Mouse (Mus musculus): ENCODE results near the gene Cradd. TPM values are rescaled to one million over a fixed set of nuclear protein-coding genes. Genes with fewer than 3 reads are reported as not detected.

Cradd gene
- polyA plus RNA-seq, 1 experiment from 2014 or later: 11.7 TPM

DNA sequence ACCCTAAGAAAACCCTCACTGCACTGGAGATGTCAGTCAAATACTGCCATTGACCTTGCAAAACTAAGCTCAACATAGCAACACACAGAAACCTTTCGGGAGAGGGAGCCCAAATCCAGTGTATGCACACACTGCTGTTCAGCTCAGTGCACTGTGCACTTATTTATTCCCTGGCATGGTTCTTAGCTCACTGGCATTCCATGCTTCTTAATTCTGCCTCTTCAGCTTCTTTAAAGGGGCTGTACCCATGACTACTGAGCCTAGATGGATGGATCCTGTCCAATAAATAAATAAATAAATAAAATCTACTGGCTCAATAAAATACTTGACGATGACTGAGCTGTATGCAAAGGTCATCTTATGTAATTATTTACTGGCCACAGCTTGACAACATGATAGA, 85.3 kb downstream of the Cradd start:
- Histone ChIP-seq H3K27me3 (replicated peaks; ENCODE audit: control insufficient read depth, insufficient read depth, low read length) (no peaks in the 10 kb centered on the region), H3K4me2 (ENCODE audit: low read length) (no peak overlapping the region), H3K36me3 (ENCODE audit: control insufficient read depth, insufficient read depth, low read length) (no peaks in the 10 kb centered on the region), H3K4me3 (ENCODE audit: low read depth, low read length) (no peak overlapping the region), H3K9me3 (replicated peaks; ENCODE audit: control insufficient read depth, low read length) (no peaks in the 10 kb centered on the region), H3K4me1 (ENCODE audit: control insufficient read depth, insufficient read depth, low read length) (peaks cover 36% of the 10 kb centered on the region), H3K27ac (ENCODE audit: low read depth, low read length) (peak overlapping the region; percentile 17; the same call in 1 of the 2 replicates), H3K9ac (ENCODE audit: low read length) (no peak overlapping the region)
- 48% methylated on average over 2 of the region's 2 CpGs for WGBS
- ATAC-seq (peak; percentile 35; the same call in 1 of the 2 replicates), DNase-seq (ENCODE audit: low spot score) (peak; percentile 54)

DNA sequence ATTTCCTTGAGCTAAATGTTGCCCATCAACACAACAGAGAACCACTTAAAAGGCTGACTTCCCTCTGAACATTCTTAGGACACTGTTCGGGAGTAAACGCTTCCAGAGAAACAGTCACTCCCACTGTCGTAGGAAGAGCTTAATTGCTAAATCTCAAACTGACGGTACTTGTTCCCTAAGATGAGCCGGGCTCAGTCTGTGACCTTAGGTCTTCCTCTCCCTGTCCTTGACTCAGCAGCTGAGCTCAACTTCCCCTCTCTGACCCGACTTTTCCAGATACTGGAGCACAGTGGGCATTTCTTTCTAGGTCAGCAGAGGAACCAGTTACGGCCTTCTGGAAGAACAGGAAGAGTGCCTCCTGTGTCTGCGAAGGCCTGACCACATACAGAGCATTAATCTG, 87.7 kb downstream of the Cradd start:
- no peak overlapping the region for H3K4me2 ChIP-seq (ENCODE audit: low read length)
- no peak overlapping the region for H3K27ac ChIP-seq (ENCODE audit: low read depth, low read length)
- no peaks in the 10 kb centered on the region for H3K27me3 ChIP-seq (replicated peaks; ENCODE audit: control insufficient read depth, insufficient read depth, low read length)
- H3K9me3 ChIP-seq (replicated peaks; ENCODE audit: control insufficient read depth, low read length): no peaks in the 10 kb centered on the region
- no peak overlapping the region for H3K9ac ChIP-seq (ENCODE audit: low read length)
- no peaks in the 10 kb centered on the region for H3K36me3 ChIP-seq (ENCODE audit: control insufficient read depth, insufficient read depth, low read length)
- no peak for DNase-seq (ENCODE audit: low spot score)
- WGBS: 38% methylated on average over 8 of the region's 8 CpGs
- ATAC-seq: no peak
- H3K4me1 ChIP-seq (ENCODE audit: control insufficient read depth, insufficient read depth, low read length): peaks cover 36% of the 10 kb centered on the region
- no peak overlapping the region for H3K4me3 ChIP-seq (ENCODE audit: low read depth, low read length)

DNA sequence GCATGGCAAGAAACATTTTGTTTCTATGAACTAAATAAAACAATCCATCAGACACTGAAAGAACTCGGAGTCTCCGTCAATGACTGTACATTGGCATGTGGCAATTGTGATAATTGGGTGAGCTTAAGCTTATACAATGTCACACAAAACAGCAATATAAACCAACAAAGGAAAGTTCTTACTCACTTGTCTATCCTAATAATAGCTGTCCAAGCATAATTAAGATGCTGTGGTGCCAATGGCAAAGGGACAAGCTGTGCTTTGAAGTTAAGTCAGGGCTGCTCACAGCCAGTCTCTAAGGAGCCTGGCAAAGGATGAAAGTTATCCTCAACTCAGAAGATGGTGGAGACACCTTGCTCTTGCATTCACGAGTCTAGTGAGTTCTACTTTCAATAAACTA, 89.3 kb downstream of the Cradd start:
- H3K4me3 ChIP-seq (ENCODE audit: low read depth, low read length): no peak overlapping the region
- DNase-seq (ENCODE audit: low spot score): peak; percentile 70
- ATAC-seq: no peak; the same call in 1 of the 2 replicates
- H3K36me3 ChIP-seq (ENCODE audit: control insufficient read depth, insufficient read depth, low read length): no peaks in the 10 kb centered on the region
- 4% methylated on average over 3 of the region's 3 CpGs for WGBS
- H3K4me1 ChIP-seq (ENCODE audit: control insufficient read depth, insufficient read depth, low read length): peaks cover 34% of the 10 kb centered on the region
- H3K4me2 ChIP-seq (ENCODE audit: low read length): no peak overlapping the region
- H3K9me3 ChIP-seq (replicated peaks; ENCODE audit: control insufficient read depth, low read length): no peaks in the 10 kb centered on the region
- H3K27ac ChIP-seq (ENCODE audit: low read depth, low read length): no peak overlapping the region
- H3K27me3 ChIP-seq (replicated peaks; ENCODE audit: control insufficient read depth, insufficient read depth, low read length): no peaks in the 10 kb centered on the region
- no peak overlapping the region for H3K9ac ChIP-seq (ENCODE audit: low read length)

DNA sequence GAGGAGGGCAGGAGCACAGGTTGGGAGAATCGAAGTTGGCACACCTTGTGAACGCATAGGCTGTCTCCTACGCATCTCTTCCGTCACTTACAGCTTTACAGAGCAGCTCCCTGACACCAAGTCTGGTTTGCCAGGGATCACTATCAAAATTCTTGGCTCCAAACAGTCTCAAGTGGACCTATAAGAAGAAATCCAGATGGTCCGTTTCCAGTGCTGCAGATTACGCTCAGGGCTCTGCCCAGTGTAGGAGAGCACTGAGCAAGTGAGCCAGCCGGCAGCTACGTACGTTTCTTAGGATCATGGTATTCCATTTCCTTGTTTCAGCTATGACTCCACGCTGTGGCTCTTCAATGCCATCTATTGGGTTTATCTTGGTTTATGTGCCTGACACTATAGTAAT, 90.9 kb downstream of the Cradd start:
- Histone ChIP-seq H3K4me1 (ENCODE audit: control insufficient read depth, insufficient read depth, low read length) (peaks cover 20% of the 10 kb centered on the region), H3K9me3 (replicated peaks; ENCODE audit: control insufficient read depth, low read length) (no peaks in the 10 kb centered on the region), H3K4me2 (ENCODE audit: low read length) (no peak overlapping the region), H3K4me3 (ENCODE audit: low read depth, low read length) (no peak overlapping the region), H3K27ac (ENCODE audit: low read depth, low read length) (no peak overlapping the region), H3K9ac (ENCODE audit: low read length) (no peak overlapping the region), H3K27me3 (replicated peaks; ENCODE audit: control insufficient read depth, insufficient read depth, low read length) (no peaks in the 10 kb centered on the region), H3K36me3 (ENCODE audit: control insufficient read depth, insufficient read depth, low read length) (no peaks in the 10 kb centered on the region)
- 85% methylated on average over 10 of the region's 10 CpGs for WGBS
- no peak for ATAC-seq
- DNase-seq (ENCODE audit: low spot score): no peak

DNA sequence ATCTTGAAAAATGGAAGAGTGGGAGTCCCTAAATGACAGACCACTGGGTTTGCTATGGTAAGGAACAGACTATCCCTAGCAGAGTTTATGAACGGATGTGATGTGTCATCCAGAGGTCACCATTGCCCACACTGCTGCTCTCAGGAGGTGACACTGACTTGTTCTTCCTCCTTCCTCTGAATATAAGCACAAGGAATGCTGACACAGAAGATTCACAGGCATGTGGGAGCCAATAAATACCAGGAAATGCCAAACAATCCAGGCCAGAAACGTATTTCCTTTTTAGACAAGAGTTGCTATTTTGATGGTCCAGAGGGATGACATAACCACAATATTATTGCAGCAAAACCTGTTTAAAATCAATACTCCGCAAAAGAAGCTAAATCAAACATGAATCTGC, 91.4 kb downstream of the Cradd start:
- peaks cover 23% of the 10 kb centered on the region for H3K4me1 ChIP-seq (ENCODE audit: control insufficient read depth, insufficient read depth, low read length)
- ATAC-seq: no peak
- H3K27ac ChIP-seq (ENCODE audit: low read depth, low read length): no peak overlapping the region

DNA sequence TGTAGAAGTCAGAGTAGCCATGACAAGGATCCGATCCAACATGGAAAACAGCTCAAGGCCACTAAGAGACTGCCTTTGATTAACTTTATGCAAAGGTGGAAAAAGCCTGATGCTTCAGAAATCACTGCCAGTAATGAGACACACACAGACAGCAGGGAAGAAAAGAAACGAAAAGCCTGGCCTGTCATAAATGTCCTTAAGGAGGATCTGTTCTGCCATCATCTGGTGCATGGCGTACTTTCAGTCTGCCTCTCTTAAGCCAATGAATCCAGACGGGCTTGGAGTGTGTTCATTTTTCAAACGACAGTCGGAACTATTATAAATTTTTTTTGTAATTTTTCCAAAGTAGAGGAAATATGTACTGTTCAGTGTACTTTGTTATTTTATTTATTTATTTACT, 95.7 kb downstream of the Cradd start:
- Histone ChIP-seq H3K9ac (ENCODE audit: low read length) (no peak overlapping the region), H3K36me3 (ENCODE audit: control insufficient read depth, insufficient read depth, low read length) (no peaks in the 10 kb centered on the region), H3K27me3 (replicated peaks; ENCODE audit: control insufficient read depth, insufficient read depth, low read length) (no peaks in the 10 kb centered on the region), H3K27ac (ENCODE audit: low read depth, low read length) (no peak overlapping the region), H3K9me3 (replicated peaks; ENCODE audit: control insufficient read depth, low read length) (no peaks in the 10 kb centered on the region), H3K4me2 (ENCODE audit: low read length) (no peak overlapping the region), H3K4me1 (ENCODE audit: control insufficient read depth, insufficient read depth, low read length) (peaks cover 3% of the 10 kb centered on the region; the same call in 1 of the 2 replicates), H3K4me3 (ENCODE audit: low read depth, low read length) (no peak overlapping the region)
- 56% methylated on average over 6 of the region's 6 CpGs for WGBS
- DNase-seq (ENCODE audit: low spot score) (peak; percentile 77), ATAC-seq (peak; percentile 82; the same call in 1 of the 2 replicates)

More for the DNA sequence above, 91.4 kb downstream of the Cradd start:
- Histone ChIP-seq H3K27me3 (replicated peaks; ENCODE audit: control insufficient read depth, insufficient read depth, low read length) (no peaks in the 10 kb centered on the region), H3K9ac (ENCODE audit: low read length) (no peak overlapping the region), H3K36me3 (ENCODE audit: control insufficient read depth, insufficient read depth, low read length) (no peaks in the 10 kb centered on the region), H3K9me3 (replicated peaks; ENCODE audit: control insufficient read depth, low read length) (no peaks in the 10 kb centered on the region), H3K4me2 (ENCODE audit: low read length) (no peak overlapping the region), H3K4me3 (ENCODE audit: low read depth, low read length) (no peak overlapping the region)
- WGBS: 88% methylated on average over 3 of the region's 3 CpGs
- DNase-seq (ENCODE audit: low spot score): no peak

DNA sequence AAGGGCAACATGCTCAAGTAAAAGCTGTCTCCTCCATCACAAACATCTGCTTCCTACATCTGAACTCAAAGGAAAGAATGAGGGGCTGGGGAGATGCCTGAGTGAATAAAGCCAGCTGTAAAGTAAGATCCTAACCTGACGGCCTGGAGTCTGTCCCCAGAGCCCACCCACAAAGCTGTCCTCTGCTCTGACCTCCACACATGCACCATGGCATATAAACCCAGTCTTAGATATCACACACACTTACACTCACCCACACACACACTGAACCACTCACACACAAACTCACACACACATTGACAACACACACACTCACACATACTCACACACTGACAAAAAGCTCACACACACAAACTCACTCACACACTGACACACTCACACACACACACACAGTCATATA, 96.3 kb downstream of the Cradd start:
- 42% methylated on average over 1 of the region's 1 CpGs for WGBS
- Histone ChIP-seq H3K27me3 (replicated peaks; ENCODE audit: control insufficient read depth, insufficient read depth, low read length) (no peaks in the 10 kb centered on the region), H3K27ac (ENCODE audit: low read depth, low read length) (no peak overlapping the region; the same call in 1 of the 2 replicates), H3K4me1 (ENCODE audit: control insufficient read depth, insufficient read depth, low read length) (peaks cover 3% of the 10 kb centered on the region; the same call in 1 of the 2 replicates), H3K4me3 (ENCODE audit: low read depth, low read length) (no peak overlapping the region), H3K4me2 (ENCODE audit: low read length) (no peak overlapping the region), H3K9me3 (replicated peaks; ENCODE audit: control insufficient read depth, low read length) (no peaks in the 10 kb centered on the region), H3K9ac (ENCODE audit: low read length) (no peak overlapping the region), H3K36me3 (ENCODE audit: control insufficient read depth, insufficient read depth, low read length) (no peaks in the 10 kb centered on the region)
- no peak for DNase-seq (ENCODE audit: low spot score)
- ATAC-seq: no peak

DNA sequence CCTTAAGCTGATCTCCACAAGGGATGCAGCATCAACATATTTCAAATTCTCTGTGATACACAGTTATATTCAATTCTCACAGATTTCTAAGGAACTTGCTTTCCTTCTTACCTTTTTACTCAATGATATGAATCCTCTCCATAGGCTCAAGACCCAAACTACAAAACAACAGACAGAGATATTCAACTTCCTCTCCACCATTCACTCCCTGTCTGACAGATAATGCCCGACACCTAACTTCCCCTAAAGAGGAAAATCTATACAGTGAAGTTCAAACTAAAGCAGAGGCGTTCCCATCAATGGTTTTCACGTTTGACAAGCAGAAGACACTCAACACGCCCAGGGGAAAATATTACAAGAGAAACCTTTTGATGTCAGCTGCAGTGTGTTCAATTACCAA, 97.2 kb downstream of the Cradd start:
- peaks cover 3% of the 10 kb centered on the region; the same call in 1 of the 2 replicates for H3K4me1 ChIP-seq (ENCODE audit: control insufficient read depth, insufficient read depth, low read length)
- no peak overlapping the region for H3K9ac ChIP-seq (ENCODE audit: low read length)
- 74% methylated on average over 4 of the region's 4 CpGs for WGBS
- H3K9me3 ChIP-seq (replicated peaks; ENCODE audit: control insufficient read depth, low read length): no peaks in the 10 kb centered on the region
- H3K27ac ChIP-seq (ENCODE audit: low read depth, low read length): no peak overlapping the region
- H3K4me2 ChIP-seq (ENCODE audit: low read length): no peak overlapping the region
- no peaks in the 10 kb centered on the region for H3K27me3 ChIP-seq (replicated peaks; ENCODE audit: control insufficient read depth, insufficient read depth, low read length)
- H3K36me3 ChIP-seq (ENCODE audit: control insufficient read depth, insufficient read depth, low read length): no peaks in the 10 kb centered on the region
- no peak for DNase-seq (ENCODE audit: low spot score)
- no peak overlapping the region for H3K4me3 ChIP-seq (ENCODE audit: low read depth, low read length)
- no peak for ATAC-seq

DNA sequence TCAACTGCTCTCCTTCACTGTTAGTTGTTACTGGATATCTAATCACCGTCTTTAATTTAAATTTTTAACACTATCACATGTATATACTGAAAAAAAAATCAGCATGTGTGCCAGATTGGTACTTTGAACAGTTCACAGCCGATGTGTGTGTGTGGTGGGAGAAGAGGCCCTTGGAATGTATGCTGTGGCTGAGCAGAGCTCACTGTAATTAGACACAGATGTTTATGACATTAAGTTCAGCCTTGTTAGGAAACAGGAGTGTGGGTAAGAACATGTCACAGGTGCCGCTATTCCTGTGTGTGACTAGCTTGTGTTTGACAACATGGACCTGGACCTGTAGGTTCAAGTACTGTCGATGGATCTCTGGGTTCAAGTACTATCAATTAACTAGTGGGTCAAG, 98.9 kb downstream of the Cradd start:
- Histone ChIP-seq H3K27ac (ENCODE audit: low read depth, low read length) (no peak overlapping the region), H3K9me3 (replicated peaks; ENCODE audit: control insufficient read depth, low read length) (no peaks in the 10 kb centered on the region), H3K4me3 (ENCODE audit: low read depth, low read length) (no peak overlapping the region), H3K4me2 (ENCODE audit: low read length) (no peak overlapping the region), H3K9ac (ENCODE audit: low read length) (no peak overlapping the region), H3K27me3 (replicated peaks; ENCODE audit: control insufficient read depth, insufficient read depth, low read length) (no peaks in the 10 kb centered on the region), H3K4me1 (ENCODE audit: control insufficient read depth, insufficient read depth, low read length) (peaks cover 3% of the 10 kb centered on the region; the same call in 1 of the 2 replicates), H3K36me3 (ENCODE audit: control insufficient read depth, insufficient read depth, low read length) (no peaks in the 10 kb centered on the region)
- 95% methylated on average over 4 of the region's 4 CpGs for WGBS
- no peak for ATAC-seq
- no peak for DNase-seq (ENCODE audit: low spot score)

Measured in forebrain, embryonic 14.5 days (tissue).